Mouse (Mus musculus) liver, adult (tissue): Measurements from ENCODE around the gene Capzb.

Source experiments
- GATA4 ChIP-seq: IDR thresholded peaks from 2 replicates; pipeline ENCODE4 v1.6.1; 2014; ENCODE audit warnings: mild to moderate bottlenecking, low read length; ENCODE audit not compliant: insufficient replicate concordance

Gene Capzb

DNA sequence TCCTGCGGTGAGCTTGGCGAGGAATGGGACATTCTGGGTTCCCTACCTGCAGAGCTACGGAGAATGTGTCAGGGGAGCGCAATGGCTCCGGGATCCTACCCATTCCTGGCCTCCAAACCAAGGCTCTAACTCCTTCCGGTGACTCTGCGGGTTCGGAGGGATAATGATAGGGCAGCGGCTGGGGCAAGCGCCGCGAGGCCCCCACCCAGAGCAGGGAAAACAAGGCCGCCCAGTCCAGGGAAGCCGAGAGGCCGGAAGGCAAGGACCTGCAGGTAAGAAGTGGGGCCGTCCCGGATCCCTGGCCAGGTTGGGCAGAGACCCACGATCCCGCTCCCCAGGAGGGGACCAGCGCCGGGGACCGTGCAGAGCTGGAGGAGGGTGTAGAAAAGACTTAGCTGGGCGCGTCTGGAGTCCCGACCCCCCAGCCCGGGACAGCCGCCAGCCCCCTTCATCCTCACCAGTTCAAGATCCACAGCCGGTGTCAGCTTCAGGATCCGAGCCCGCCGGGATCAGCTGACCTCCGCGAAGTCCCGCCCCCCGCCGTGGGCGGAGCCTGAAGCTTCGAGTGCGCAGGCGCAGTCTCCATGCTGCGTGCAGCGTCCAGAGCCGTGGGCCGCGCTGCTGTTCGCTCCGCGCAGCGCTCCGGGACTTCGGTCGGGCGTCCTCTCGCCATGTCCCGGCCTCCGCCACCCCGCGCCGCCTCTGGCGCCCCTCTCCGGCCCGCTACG lies 117.6 kb downstream of the Capzb start, which contains the start of the genes Pqlc2 and Akr7a5:
Gene Pqlc2 (minus strand): TSS at position 538 of the 728 bp plus-strand sequence.
Gene Akr7a5 (plus strand): TSS at position 574 of the 728 bp plus-strand sequence.
- no peak for TF ChIP-seq GATA4

DNA sequence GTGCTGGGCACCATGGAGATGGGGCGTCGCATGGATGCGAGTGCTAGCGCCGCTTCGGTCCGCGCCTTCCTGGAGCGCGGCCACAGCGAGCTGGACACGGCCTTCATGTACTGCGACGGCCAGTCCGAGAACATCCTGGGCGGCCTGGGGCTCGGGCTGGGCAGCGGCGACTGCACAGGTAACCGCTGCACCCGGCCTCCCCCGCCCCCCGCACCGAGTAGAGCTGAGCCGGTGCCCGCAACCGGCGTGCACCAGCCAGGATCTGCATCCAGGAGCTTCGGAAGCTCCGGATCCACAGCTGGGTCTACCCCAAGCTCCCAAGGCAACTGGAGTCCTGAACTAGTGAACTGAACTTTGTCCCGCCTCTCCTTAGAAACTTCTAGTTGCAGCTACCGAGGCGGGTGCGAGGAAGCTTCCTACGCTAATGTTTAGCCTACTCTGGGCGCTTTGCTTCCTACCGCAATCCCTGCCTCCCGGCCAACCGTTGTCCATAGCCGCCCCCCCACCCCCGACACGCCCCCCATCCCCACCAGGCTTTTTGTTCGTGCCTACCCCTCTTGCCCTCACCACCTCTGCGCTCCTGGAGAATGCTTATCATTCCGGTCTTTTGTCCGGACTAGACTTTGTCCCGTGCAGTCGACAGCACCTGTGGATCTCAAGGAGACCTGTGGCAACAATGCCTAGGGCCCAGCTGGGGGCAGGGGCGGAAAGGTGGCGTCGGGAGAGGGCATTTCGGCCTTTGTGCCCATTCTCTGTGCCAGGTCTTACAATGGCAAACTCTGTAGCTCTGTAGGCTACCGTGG lies 118.4 kb downstream of the Capzb start:
- TF ChIP-seq GATA4: no peak

DNA sequence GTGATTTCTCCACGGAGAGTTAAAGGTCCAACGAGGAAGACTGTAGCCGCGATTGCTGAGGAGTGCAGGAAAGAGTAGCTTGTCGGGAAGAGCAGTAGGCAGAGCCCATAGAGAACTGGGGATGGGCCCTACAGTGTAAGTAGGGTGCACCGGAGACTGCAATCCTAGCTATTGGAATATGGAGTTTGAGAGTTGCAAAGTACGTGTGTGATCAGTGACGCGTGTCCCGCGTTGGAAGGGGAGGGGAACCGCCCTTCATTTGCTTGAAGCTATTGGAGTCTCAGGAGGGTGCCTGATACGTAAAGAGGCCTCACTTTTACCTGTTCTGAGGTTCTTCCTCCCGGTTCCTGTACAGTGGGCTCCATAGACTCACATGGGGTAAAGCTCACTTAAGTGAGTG lies 119.0 kb downstream of the Capzb start:
- no peak for TF ChIP-seq GATA4

DNA sequence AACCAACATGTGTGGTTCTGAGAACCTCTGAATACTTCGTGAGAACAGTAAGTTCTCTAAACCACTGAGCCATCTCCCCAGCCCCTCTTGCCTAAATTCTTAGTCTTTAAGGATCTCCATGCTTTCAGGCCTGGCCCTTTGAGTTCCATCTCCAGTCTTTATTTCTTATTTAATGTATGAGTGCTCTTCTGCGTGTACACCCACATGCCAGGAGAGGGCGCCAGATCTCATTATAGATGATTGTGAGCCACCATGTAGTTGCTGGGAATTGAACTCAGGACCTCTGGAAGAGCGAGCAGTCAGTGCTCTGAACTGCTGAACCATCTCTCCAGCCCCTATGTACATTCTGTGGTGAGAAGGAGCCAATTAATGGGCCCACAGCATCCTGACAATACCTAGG lies 119.9 kb downstream of the Capzb start:
- no peak for TF ChIP-seq GATA4

DNA sequence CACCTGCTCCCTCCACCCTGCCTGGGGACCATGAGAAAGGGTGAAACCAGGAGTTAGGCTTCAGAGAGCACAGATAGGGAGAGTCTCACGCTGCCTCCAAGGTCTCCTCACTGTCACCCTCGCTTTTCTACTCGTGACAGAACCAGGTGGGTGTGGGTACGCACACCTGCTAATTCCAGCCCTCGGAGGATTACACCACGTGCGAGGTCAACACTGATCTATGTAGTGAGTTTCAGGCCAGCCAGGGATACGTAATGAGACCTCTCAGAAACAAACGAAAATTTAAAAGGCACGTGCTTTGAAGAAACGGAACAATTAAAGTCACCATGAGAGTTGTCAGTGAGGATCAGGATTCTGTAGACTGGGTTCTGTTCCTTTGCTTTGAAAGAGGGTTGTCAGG lies 125.8 kb downstream of the Capzb start:
- TF ChIP-seq GATA4: no peak

DNA sequence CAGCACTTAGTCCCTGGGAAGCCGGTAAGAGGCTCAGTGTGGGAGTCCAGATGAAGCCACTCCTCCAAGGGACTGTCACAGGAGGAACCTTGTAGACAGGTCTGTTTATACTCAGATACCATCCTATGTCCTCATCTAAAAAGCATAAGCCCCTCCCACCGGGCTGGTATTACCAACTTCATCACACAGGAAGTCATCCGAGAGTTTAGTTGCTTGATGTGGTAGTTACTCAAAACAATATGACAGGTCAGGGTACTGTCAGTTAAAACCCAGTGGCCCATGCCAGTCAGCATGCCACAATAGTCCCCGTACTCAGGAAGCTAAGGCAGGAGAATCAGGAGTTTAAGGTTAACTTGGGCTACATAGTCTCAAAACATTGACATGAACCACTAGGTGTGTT lies 127.0 kb downstream of the Capzb start:
- TF ChIP-seq GATA4: no peak

DNA sequence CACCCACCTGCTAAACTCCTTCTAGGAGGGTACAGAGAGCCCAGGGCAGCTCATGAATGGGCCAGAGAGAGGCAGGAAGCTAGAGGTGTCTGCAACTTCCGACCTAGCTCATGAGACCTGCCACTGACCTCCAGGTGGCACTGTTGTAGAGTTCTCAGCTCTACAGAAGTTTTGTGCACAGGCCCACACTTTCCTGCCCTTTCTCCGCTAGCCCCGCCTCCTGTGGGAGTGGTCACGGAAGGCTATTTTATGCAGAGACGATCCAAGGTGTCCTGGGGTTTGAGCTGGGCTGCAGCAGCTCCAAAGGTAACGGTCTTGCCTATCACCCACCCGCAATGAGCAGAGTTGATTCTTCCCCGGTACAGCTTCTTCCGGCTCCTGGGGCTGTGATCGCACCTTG lies 137.9 kb downstream of the Capzb start:
- no peak for TF ChIP-seq GATA4

DNA sequence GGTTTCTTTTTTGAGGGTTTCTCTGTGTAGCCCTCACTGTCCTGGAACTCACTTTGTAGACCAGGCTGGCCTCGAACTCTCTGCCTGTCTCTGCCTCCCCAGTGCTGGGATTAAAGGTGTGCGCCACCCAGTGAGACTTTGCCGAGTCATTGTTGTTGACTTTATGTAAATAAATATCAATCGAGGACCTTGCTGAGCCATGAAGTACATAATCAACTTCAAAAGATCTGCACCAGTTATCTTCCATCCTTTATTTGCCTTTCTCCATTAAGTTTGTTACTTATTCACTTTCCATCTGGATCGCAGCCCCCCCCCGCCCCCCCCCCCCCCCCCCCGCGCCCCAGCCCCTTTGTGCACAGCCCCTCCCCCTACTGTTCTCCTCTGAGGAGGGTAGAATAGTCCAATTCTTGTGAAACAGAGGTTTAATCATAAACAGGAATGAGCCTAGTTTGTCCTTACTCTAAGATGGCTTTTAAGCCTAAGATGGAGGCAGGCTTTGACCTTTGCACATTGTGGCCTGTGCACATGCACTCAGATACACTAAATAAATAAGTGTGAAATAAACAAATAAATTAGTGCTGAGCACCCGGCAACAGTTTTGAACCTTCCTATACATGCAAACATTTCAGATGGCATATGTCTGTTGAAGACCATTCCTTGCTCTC lies 142.1 kb downstream of the Capzb start:
- TF ChIP-seq GATA4: 0 out of 2 replicates have a peak, but pooled peaks have one; percentile 34

DNA sequence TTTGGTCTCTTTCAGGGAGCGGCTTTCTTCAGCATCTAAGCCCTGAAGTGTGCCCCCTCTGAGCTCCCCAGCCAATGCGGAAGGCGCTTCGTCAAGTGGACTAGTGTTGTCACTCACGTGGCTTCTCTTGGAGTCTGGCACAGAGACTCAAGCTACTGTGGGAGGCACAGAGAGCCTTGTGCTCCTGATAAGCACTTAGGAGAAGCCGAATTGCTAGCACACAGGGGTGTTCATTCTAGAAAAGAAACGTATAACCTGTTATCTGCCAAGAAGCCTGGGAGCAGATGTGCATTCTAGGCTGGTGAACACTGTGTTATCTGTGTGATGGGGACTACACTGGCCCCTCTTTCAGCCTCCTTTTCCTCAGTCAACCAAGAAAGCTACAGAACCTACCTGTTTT lies 142.8 kb downstream of the Capzb start:
- TF ChIP-seq GATA4: no peak

DNA sequence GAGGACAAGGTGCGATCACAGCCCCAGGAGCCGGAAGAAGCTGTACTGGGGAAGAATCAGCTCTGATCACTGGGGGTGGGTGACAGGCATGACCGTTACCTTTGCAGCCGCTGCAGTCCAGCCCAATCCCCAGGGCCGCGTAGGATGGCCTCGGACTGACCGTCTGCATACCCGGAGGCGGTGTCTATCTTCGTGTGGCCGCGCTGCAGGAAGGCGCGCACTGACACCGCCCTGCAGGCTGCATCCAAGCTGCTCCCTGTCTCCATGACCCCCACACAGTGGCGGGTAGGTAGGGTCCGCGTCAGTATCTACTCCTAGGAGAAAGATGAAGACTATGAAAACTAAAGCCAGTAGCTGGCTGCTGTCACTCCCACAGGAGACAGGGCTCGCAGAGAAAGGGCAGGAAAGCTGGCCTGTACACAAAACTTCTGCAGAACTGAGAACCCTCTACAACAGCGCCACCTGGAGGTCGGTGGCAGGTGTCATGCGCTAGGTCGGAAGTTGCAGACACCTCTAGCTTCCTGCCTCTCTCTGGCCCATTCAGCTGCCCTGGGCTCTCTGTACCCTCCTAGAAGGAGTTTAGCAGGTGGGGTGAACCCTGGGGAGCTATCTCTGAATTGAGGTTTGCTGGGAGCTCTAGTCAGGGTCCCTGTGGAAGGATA lies 144.3 kb downstream of the Capzb start:
- TF ChIP-seq GATA4: no peak

DNA sequence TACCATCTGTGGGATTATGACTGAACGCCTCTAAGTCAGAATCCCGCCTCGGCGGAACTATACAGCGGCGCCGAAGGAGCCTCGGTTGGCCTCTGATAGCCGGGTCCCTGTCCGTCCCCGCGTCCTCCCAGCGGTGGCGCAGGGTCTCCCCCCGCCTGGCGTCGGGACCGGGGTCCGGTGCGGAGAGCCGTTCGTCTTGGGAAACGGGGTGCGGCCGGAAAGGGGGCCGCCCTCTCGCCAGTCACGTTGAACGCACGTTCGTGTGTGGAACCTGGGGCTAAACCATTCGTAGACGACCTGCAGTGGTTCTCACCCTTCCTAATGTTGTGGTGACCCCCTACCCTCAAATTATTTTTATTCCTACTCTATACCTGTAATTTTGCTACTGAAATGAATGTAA lies 145.4 kb downstream of the Capzb start:
- TF ChIP-seq GATA4: no peak

DNA sequence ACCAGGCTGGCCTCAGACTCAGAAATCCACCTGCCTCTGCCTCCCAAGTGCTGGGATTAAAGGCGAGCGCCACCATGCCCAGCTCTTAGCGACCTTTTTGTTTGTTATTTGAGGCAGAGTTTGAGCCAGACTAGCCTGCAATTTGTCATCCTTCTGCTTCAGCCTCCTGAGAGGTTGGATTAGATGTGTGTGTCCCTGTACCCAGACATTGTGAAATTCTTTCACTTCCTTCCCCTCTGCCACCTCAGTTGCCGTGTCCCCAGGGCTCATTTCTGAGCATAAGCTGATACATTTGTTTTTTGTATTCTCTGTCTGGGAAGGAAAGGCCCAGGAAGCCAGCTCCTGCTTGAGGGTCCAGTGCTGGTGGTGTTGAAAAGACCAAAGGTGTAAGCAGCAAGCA lies 148.1 kb downstream of the Capzb start:
- no peak for TF ChIP-seq GATA4
